Mouse (Mus musculus) spleen, adult 2 months (tissue): ENCODE results near the gene Cdyl.

Source experiments
- CTCF ChIP-seq: fragments of 200-500 bp; IDR thresholded peaks from 2 replicates; pipeline ENCODE4 v1.5.1; 2011; ENCODE audit warnings: mild to moderate bottlenecking, inconsistent platforms; ENCODE audit not compliant: insufficient read depth, insufficient read length, insufficient replicate concordance; ENCODE audit errors: extremely low read depth
- POLR2A ChIP-seq: fragments of 200-500 bp; IDR thresholded peaks from 2 replicates; pipeline ENCODE4 v1.6.1; 2011; ENCODE audit warnings: low read depth, low read length, inconsistent platforms

- no peak for TF ChIP-seq CTCF
- TF ChIP-seq POLR2A = no peak
These were observed 136.3 kb downstream of the Cdyl start for GRCm38 (mm10) chr13:35795887-35796286.
